Mouse (Mus musculus): Measurements from ENCODE around the gene Diaph2.
"Not testable (repeated sequence)": the region's sequence is repeated elsewhere in the genome, so short reads cannot be mapped to it uniquely, and the experiment has no call there.

Diaph2 gene

DNA sequence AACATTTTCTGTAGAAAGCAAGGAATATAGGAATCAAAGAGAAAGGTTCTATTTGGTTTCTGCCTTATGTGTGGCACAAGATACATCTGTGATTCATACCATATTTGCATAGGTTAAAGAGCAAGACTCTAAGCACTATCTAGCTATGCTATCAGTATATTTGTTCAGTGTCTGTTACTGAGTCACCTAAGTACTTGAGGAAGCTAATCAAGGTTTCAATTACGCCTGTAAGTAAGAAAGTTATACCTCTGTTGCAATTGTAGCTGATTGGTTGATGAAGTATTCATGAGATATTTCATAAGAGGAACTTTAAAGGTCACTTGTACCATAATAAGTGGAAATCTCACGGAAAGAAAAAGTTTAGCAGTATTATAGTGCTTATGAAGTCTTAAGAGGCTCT, 531.9 kb downstream of the Diaph2 start:
- DNase-seq (ENCODE audit: low read depth, low spot score) = no peak

DNA sequence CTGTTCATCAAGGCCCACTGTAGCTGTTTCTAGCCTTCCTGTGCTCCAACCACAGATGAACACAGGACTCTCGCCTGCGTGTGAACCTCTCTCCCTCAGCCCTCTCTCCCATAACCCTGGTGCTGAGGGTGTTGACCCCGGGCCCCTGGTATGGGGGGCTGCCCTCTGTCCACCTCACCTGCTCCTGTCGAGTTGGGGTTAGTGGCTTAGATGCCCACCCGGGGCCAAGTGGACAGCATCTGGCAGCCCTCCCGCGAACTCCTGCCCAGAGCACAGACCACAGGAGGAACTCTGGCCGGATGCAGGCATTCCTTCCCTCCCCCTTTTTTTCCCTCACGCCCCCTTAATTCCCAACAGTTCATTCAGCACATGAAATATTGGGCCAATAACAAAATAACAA, 537.5 kb downstream of the Diaph2 start:
- DNase-seq (ENCODE audit: low read depth, low spot score) = no peak

DNA sequence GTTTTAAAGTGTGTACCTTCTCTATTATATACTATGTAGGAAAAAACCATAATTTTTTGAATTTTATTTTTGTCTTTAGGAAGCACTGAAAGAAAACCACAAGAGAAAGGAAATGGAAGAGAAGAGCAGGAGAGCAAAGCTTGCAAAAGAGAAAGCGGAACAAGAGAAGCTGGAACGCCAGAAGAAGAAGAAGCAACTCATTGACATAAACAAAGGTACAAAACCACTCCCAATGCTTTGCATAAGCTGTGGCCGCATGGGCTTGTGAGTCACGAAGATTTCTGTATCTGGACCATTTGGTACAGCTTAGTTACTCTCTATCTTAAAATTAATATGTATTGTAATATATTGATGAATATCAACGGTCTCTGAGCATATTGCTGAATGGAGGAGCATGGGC, 540.2 kb downstream of the Diaph2 start:
- no peak for DNase-seq (ENCODE audit: low read depth, low spot score)

DNA sequence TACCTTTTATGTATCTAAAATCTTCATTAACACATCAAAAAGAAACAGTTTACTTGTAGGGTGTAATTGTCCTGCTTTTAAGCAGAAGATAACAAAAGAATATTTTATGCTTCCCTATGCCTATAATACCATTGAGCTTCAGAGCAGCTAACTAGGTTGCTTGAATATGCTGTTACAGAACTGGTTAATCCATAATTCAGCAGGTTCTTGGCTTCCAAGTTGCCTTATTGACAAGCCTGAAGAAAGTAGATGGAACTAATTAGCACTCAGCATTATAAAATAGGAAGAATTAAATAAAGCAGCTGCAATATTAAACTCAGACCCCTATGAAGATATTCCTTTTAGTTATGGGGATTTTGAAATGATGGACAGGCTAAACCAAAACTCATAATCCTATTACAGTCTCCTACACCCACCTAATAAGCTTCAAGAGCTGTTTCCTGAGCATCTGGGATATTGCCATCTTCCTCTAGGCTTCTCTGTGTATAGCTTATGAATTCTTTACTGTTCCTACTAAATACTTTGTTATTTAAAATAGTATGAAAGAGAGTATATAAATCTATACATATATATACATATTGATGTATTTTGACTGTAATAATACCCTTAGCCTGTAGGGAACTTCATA, 601.4 kb downstream of the Diaph2 start:
- DNase-seq (ENCODE audit: low read depth, low spot score) = no peak

DNA sequence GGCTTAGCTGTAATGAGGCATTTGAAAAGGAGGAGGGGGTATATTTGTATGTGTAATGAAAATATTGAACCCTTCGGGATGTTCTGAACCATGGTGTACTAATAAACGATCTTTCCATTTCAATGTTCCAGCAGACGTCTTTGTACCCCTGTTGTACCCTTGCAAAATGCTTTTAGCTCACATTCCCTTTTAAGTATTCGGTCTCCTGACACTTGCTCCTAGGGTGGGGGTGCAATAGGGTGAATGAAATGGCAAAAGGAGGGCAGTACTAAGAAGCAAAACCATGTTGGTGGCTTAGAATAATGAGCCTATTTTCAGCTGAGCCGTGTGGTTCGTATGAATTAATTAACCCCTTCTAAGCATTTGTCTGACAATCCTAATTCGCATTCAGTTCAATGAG, 601.9 kb downstream of the Diaph2 start:
- no peak for DNase-seq (ENCODE audit: low read depth, low spot score)

DNA sequence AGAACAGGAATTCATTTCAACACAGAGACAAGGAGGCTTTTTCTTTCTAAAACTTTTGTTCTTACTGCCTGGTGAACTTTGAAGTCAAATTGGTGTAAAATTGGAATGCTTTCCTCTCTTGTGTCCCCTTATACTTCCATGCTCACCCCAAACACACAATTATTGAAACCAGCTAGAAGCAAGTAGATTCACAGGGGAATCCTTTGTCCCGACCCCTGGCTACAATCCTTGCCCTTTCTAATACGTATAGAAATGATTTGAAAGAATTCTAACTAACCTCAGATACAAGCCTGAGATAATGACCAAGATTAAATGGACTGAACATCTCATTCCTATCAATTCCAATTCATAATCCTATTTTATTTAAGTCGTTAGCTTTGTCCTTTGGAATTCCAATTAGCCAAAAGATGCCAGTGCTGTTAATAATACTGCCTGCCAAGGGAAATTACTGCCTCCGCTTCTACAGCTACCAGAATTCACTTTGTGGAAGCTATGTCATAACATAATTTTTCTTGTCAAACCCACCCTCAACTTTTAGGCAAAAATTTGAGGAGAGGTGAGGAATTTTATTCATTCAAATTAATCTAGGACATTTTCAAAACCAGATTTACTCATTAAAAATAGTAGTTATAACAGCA, 644.1 kb downstream of the Diaph2 start:
- DNase-seq (ENCODE audit: low read depth, low spot score) = no peak

DNA sequence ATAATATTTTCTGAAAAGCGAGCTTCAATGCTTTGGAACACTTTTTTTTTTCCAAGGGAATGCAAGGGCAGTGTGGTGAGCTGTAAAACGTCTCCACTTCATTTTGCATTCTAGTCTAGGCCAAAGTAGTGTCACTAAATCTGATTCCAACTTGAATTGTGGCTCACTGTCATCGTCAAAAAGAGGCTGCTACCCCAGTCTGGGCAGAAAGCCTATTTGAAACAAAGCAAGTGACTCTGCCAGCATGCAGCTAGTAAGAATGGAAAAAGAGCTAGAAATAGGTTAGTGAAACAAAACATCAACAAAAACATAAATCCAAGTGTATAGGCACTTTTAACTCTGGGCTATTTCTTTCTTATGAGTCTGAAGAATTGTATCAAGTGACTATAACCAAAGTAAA, 653.7 kb downstream of the Diaph2 start:
- DNase-seq (ENCODE audit: low read depth, low spot score) = no peak

DNA sequence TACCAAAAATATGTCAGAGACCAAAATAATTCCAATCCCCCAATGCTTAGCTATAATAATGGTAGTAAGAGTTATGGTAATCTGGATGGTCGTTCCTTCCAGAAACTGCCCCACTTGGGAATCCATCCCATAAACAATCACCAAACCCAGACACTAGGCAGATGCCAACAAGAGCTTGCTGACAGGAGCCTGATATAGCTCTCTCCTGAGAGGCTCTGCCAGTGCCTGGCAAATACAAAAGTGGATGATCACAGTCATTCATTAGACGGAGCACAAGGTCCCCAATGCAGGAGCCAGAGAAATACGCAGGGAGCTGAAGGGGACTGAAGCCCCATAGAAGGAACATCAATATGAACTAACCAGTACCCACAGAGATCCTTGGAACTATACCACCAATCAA, 657.9 kb downstream of the Diaph2 start:
- not testable (repeated sequence) for DNase-seq (ENCODE audit: low read depth, low spot score)

DNA sequence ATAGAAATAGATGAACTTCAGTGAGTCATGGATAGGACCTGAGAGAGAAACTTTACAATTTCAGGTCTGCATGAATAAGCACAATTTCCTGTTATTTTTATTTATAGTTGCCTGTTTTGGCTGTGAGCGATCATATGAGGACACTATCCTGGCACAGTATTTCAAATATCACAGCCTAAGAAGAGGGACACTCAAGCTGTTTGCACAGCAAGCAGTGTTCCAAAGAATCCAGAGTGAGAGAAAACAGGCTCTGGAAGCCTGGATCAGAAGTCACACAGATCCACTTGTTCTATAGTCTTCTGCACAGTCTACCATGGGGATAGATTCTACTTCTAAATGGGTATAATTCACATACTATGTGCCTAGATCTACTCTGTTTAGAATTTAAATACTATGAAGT, 659.4 kb downstream of the Diaph2 start:
- DNase-seq (ENCODE audit: low read depth, low spot score) = no peak

DNA sequence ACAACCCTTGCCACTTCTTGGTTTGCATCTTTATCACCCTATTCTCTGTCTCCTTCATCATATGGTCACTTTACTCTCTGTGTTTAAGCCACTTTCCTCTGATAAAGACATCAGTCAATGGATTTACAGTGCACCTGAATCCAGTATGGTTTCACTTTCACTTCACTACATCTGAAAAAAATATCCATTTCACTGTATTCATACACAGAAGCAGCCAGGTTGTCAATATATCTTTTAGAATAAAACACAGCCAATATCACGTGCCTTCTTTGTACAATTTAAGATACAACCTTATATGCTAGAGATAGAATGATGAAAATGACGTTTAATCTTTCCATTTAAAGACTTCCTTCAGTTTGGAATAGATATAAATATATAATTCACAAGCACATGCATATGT, 673.6 kb downstream of the Diaph2 start:
- DNase-seq (ENCODE audit: low read depth, low spot score) = no peak

DNA sequence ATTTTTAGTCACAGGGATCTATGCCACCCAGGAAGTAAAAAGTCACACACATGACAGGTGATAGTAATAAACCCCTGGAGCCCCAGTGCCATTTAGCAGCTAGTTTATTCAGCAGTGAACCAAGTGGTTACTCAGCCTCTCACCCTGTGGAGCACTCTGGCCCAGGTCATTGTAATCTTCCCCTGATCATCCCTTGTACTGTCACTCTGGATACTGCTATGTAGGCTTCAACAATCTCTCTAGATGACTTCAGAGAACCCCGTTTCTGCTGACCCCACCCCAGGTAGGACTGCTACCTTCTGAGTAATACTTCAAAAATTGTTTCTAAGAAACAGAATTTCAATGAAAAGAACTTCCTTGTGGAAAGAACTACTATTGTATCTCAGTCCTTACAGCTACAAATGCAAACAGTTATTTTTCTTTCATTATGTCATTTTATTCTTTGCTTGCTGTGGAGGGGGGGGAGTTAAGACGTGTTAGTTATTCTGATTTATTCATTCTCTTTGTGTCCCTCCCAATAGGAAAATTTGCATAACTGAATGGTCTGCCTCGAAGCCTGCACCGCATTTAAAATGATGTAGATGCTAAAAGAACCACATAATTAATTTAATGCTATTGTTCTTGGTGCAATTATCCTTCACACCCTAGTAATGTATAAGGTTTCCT, 702.4 kb downstream of the Diaph2 start:
- no peak for DNase-seq (ENCODE audit: low read depth, low spot score)

DNA sequence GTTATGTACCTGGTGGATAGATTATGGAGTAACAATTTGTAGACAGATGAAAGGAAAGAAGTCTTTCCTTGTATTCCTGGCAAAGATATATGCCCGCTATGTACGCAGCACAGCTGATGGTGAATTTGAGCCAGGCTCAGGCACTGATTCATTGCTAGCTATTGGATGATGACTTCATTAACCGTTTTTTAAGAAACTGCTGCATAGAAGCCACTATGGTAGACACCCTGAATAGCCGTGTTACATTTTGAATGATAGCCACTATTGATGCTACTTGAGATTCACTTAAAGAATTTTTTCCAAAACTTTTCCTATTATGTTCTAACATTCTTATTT, 702.9 kb downstream of the Diaph2 start:
- no peak for DNase-seq (ENCODE audit: low read depth, low spot score)

DNA sequence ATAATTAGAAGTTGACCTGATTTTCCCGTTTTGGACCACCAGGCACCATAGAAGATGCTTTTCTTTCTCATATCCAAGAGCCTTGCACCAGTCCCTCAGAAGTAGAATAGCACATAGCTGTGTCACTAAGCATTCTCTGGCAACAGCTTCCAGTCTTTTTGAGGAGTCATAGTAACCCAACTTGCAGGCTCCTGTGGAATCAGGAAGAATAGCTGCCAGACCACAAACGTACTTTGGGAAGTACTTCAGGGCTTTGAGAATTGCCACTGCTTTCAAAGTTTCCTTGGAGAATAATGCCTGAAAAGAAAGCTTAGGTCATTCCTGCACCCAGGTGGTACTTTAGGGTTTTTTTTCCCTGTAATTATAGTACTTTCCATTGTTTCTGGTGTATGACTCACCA, 723.6 kb downstream of the Diaph2 start:
- DNase-seq (ENCODE audit: low read depth, low spot score) = no peak

DNA sequence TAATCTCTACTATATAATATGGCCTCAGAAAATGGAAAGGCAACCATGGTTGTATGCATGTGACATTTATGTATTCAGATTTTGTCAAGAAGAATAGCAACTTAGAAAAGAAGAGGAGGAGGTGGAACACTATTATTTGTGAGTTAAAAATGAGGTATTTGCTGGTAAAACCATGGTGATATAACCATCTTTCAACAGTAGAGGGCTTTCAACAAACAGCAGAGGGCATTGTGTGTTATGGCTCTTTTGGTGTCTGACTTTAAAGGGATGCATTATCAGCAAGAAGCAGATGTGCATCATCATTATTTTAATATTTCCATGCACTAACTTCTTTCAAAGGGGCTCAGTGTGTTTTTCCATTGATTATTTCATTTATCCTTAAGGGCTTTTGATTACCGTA, 731.3 kb downstream of the Diaph2 start:
- DNase-seq (ENCODE audit: low read depth, low spot score) = no peak

DNA sequence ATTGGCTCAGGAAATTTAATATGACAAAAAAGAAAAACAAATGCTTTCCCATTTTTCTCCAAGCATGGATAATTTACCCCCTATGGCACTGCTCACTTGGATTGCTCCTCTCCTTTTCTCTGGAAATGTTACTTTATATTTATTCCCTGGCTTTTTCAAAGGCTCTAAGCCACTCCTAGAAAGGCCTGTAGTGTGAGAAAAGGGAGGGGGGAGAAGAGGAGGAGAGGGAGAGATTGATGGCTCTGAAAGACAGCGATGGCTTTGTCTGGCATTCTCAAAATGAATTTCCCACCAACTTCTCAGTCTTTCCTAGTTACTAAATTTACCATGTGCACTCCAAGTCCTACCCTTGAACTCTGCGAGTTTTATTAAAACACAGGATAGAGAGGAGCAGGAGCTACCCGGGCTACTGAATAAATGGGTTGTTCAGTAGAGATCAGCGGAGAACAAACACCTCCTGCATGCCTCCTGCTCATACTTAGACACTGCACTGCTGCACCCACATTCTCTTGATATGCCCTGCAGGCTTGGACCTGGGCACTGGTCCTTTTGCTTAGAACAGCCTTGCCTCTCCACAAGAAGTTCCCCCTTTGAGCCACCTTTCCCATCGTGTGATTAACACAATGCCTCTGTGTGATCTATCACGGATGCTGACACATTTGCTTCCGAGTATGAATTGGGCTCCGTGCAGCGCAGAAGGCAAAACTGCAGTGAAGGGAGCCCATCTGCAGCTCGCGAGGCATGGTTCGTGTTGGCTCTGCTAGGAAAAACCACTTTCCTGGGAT, 753.3 kb downstream of the Diaph2 start:
- no peak for DNase-seq (ENCODE audit: low read depth, low spot score)

DNA sequence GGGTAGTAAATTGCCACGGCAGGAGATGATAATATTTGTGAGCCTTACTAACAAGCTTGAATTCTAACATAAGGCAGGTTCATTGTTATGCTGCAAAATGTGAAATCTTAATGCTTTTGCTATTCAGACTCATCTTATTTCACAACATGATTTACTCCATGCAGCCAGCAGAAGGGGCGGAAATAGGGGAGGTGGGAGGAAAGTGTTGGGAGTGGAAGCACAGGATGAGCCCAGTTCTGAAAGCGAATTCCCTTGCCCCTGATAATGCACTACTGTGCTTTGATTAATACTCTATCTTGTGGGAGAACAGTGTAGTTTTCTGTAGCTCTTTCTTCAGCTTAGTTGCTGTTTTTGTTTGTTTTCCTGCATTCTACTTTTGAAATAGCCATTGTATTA, 753.9 kb downstream of the Diaph2 start:
- no peak for DNase-seq (ENCODE audit: low read depth, low spot score)

DNA sequence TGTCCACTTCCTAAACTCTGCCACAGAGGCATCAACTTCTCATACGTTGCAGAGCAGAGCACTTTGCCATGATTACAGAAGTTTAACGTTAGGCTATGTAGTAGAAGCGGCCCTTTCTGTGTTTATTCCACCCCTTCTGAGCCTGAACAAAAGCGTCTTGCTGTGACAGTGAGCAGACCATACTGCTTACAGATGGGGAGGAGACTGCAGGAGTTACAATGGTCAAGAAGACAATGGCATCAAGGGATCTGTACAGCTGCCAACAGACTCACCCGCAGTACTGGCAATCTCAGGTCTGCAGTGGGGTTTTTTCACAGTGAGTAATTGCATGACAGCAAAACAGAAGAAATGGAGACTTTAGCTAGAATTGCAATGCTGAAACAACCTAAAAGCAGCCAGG, 756.1 kb downstream of the Diaph2 start:
- no peak for DNase-seq (ENCODE audit: low read depth, low spot score)

Data from forelimb bud, embryonic 11.5 days (tissue).